Mouse (Mus musculus) MEL (cell line): ENCODE results near the gene Hist1h2af. TPM values are rescaled to one million over a fixed set of nuclear protein-coding genes. Genes with fewer than 3 reads are reported as not detected.
A peak's percentile ranks its signal among the peaks of the same experiment; 100 is the strongest.

ENCODE experiments used
- DNase-seq: peaks from one replicate; pipeline ENCODE4 v3.0.0; 2011; ENCODE audit warnings: low read depth, low spot score
- H3K27ac ChIP-seq: 2 replicates; pipeline ENCODE4 v1.5.1; 2012; ENCODE audit warnings: low read depth, mild to moderate bottlenecking, control low read depth, low read length, moderate library complexity; ENCODE audit not compliant: control insufficient read depth
- H3K27me3 ChIP-seq, 2 experiments: fragments of 150-350 bp in 1 of 2; sonication (generic) in 1 of 2; 2 replicates each; pipeline ENCODE4 v1.6.1; 2012; ENCODE audit warnings: low read length in 2 of 2, mild to moderate bottlenecking in 2 of 2, improper control_type of control experiment in 1 of 2, moderate library complexity in 1 of 2; ENCODE audit not compliant: insufficient read depth in 2 of 2, control insufficient read depth in 1 of 2
- H3K36me3 ChIP-seq, 2 experiments: 2 replicates each; pipeline ENCODE4 v1.6.1; 2012 to 2014; ENCODE audit warnings: low read length in 2 of 2, improper control_type of control experiment in 1 of 2, inconsistent platforms in 1 of 2, mild to moderate bottlenecking in 1 of 2; ENCODE audit not compliant: insufficient read depth in 2 of 2, control insufficient read depth in 1 of 2
- H3K4me1 ChIP-seq, 2 experiments: fragments of 150-350 bp in 1 of 2; sonication (generic) in 1 of 2; 2 replicates each; pipeline ENCODE4 v1.6.1; 2012; ENCODE audit warnings: low read length in 2 of 2, improper control_type of control experiment in 1 of 2, mild to moderate bottlenecking in 1 of 2; ENCODE audit not compliant: insufficient read depth in 2 of 2, control insufficient read depth in 1 of 2
- H3K4me3 ChIP-seq, 2 experiments: fragments of 150-350 bp in 1 of 2; sonication (generic) in 1 of 2; 2 replicates each; pipeline ENCODE4 v1.5.1; 2012; ENCODE audit warnings: low read depth in 2 of 2, low read length in 2 of 2, mild to moderate bottlenecking in 2 of 2, moderate library complexity in 2 of 2, control low read depth in 1 of 2, improper control_type of control experiment in 1 of 2; ENCODE audit not compliant: control insufficient read depth in 1 of 2, insufficient read depth in 1 of 2
- H3K79me2 ChIP-seq: 2 replicates; pipeline ENCODE4 v1.6.1; 2012; ENCODE audit warnings: mild to moderate bottlenecking, low read length, moderate library complexity; ENCODE audit not compliant: control insufficient read depth, poor library complexity, insufficient read depth
- H3K9ac ChIP-seq: 2 replicates; pipeline ENCODE4 v1.6.1; 2012; ENCODE audit warnings: low read depth, mild to moderate bottlenecking, control low read depth, low read length, moderate library complexity; ENCODE audit not compliant: control insufficient read depth, poor library complexity, severe bottlenecking
- H3K9me3 ChIP-seq: fragments of 150-350 bp; sonication (generic); replicated peaks from 2 replicates; pipeline ENCODE4 v1.6.1; 2012; ENCODE audit warnings: mild to moderate bottlenecking, low read length, improper control_type of control experiment, moderate library complexity; ENCODE audit not compliant: insufficient read depth
- BHLHE40 ChIP-seq: IDR thresholded peaks from 2 replicates; pipeline ENCODE4 v1.6.1; 2012; ENCODE audit warnings: low read depth, mild to moderate bottlenecking, inconsistent platforms, low read length, improper control_type of control experiment, borderline replicate concordance
- CTCF ChIP-seq, 3 experiments: IDR thresholded peaks in 2 of 3; conservative IDR thresholded peaks in 1 of 3; 2 replicates each; pipeline ENCODE4 v1.5.1; 2011 to 2012; ENCODE audit warnings: low read length in 3 of 3, low read depth in 2 of 3, mild to moderate bottlenecking in 2 of 3, improper control_type of control experiment in 1 of 3, inconsistent platforms in 1 of 3, mixed read lengths in 1 of 3, moderate library complexity in 1 of 3; ENCODE audit not compliant: control insufficient read depth in 1 of 3, insufficient read depth in 1 of 3, poor library complexity in 1 of 3, severe bottlenecking in 1 of 3
- TAL1 ChIP-seq: IDR thresholded peaks from 2 replicates; pipeline ENCODE4 v1.6.1; 2012; ENCODE audit warnings: mild to moderate bottlenecking, inconsistent platforms, low read length, moderate library complexity, mixed read lengths
- TBP ChIP-seq: IDR thresholded peaks from 2 replicates; pipeline ENCODE4 v1.8.0; 2011; ENCODE audit warnings: low read depth, low read length, improper control_type of control experiment
- ZMIZ1 ChIP-seq: IDR thresholded peaks from 2 replicates; pipeline ENCODE4 v1.6.1; 2012; ENCODE audit warnings: low read depth, mild to moderate bottlenecking, inconsistent platforms, low read length, improper control_type of control experiment, moderate library complexity
- polyA plus RNA-seq, 2 experiments: library from polyadenylated mRNA; stranded (reverse) in 1 of 2; unstranded in 1 of 2; fragments of >175 nt in 1 of 2; fragments of >200 nt in 1 of 2; gene quantifications; 2 replicates each; pipeline versions ENCODE4 v1.2.1 to v1.2.4; 2012; ENCODE audit warnings: low replicate concordance in 2 of 2, low read depth in 1 of 2; ENCODE audit not compliant: insufficient read length in 2 of 2, insufficient read depth in 1 of 2, missing spikeins in 1 of 2
- total RNA-seq: library from RNA; depleted of rRNA; stranded (reverse); fragments of 300-350 nt; gene quantifications from 2 replicates; pipeline ENCODE4 v1.2.3, GENCODE M21; 2012

Hist1h2af gene
- total and polyA plus RNA-seq, 3 experiments = 64.3 to 939 TPM; not detected in 1

GRCm38 (mm10) chr13:23513517-23513916, 20.2 kb upstream of the Hist1h2af start:
- TF ChIP-seq CTCF (IDR thresholded peaks at IDR 0.05 in 2 of 3, conservative IDR thresholded peaks at IDR 0.05 in 1 of 3; ENCODE audit: control insufficient read depth in 1 of 3, insufficient read depth in 1 of 3, low read depth in 2 of 3, low read length in 3 of 3, poor library complexity in 1 of 3, severe bottlenecking in 1 of 3) = no peak
- H3K27ac ChIP-seq = no peak overlapping the region
- H3K27me3 ChIP-seq = no peaks in the 10 kb centered on the region
- H3K4me3 ChIP-seq = no peak overlapping the region
- no peak overlapping the region for H3K9ac ChIP-seq
- no peaks in the 10 kb centered on the region for H3K9me3 ChIP-seq
- DNase-seq = no peak
- peaks cover 0 to 3% of the 10 kb centered on the region in 2 experiments; a peak in 1 of 4 replicates for H3K36me3 ChIP-seq
- H3K79me2 ChIP-seq = no peaks in the 10 kb centered on the region
- peaks cover 0 to 5% of the 10 kb centered on the region in 2 experiments; a peak in 2 of 4 replicates for H3K4me1 ChIP-seq

- Histone ChIP-seq H3K36me3 (peaks cover 0 to 9% of the 10 kb centered on the region in 2 experiments; a peak in 2 of 4 replicates), H3K4me1 (peaks cover 0 to 8% of the 10 kb centered on the region in 2 experiments; a peak in 2 of 4 replicates), H3K27me3 (no peaks in the 10 kb centered on the region), H3K79me2 (no peaks in the 10 kb centered on the region), H3K27ac (no peak overlapping the region), H3K9me3 (no peaks in the 10 kb centered on the region), H3K9ac (no peak overlapping the region)
- peak; percentile 81 for DNase-seq
- TF ChIP-seq TBP = peak; percentile 83
- TF ChIP-seq BHLHE40 = no peak
- TF ChIP-seq, all 39 proteins: peak for 1
- H3K4me3 ChIP-seq = no peak overlapping the region
Observed at GRCm38 (mm10) chr13:23515281-23515680, 18.4 kb upstream of the Hist1h2af start.

GRCm38 (mm10) chr13:23515826-23516620, 17.7 kb upstream of the Hist1h2af start:
- TF ChIP-seq TAL1 (no peak), TBP (peak; percentile 89), ZMIZ1 (no peak)
- TF ChIP-seq, all 39 proteins: peak for 1
- H3K9me3 ChIP-seq = no peaks in the 10 kb centered on the region
- peak; percentile 46 for DNase-seq
- peak overlapping the region; percentile 47; the same call in 1 of the 2 replicates for H3K9ac ChIP-seq
- H3K79me2 ChIP-seq = no peaks in the 10 kb centered on the region
- H3K27me3 ChIP-seq = no peaks in the 10 kb centered on the region
- H3K4me3 ChIP-seq = peak overlapping the region; percentile 51 to 59
- H3K4me1 ChIP-seq = peaks cover 0 to 12% of the 10 kb centered on the region in 2 experiments; a peak in 2 of 4 replicates
- H3K27ac ChIP-seq = no peak overlapping the region
- peaks cover 0 to 17% of the 10 kb centered on the region in 2 experiments; a peak in 2 of 4 replicates for H3K36me3 ChIP-seq
